Mouse (Mus musculus): ENCODE data around the gene Egfl8. TPM values are rescaled to one million over a fixed set of nuclear protein-coding genes. Genes with fewer than 3 reads are reported as not detected.

Gene Egfl8
- 1.6 and 2.3 TPM in 2 replicates for polyA plus RNA-seq (2014; fragmentation: Nextera tagmentation; extraction: Ambion mirVana)

DNA sequence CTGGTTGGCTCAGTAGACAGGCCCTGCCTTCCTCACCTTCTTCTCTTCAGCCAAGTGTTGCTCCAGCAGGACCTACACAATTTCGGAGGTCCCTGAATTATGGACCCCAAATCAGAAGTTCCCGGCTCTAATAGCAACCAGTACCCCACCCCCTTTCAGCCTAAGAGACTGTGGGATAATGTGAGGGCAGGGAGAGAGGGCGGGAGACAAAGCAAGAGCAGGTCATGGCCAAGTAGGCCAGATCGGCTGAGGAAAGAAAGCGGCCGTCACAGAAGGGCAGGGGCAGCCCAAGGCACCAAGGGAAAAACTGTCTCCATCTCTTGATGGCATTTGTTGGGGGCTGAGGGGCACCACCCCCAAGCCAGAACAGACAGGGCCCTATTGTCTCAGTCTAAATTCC is at the start of gene Egfl8:
Gene Egfl8, minus strand, starts transcription at position 101 of the 400 bp plus-strand sequence.
- Histone ChIP-seq H3K27ac (ENCODE audit: low read depth, low read length) (no peak within 1 kb of the TSS), H3K4me3 (ENCODE audit: low read depth, low read length) (no peak within 1 kb of the TSS), H3K4me1 (replicated peaks; ENCODE audit: control insufficient read depth, insufficient read depth, low read length) (no peaks in the 10 kb centered on the region), H3K36me3 (ENCODE audit: control insufficient read depth, insufficient read depth, low read length) (peaks cover 12% of the 10 kb centered on the region; the same call in 1 of the 2 replicates), H3K9ac (ENCODE audit: low read length) (no peak within 1 kb of the TSS), H3K9me3 (ENCODE audit: control insufficient read depth, low read length) (no peaks in the 10 kb centered on the region), H3K27me3 (ENCODE audit: control insufficient read depth, insufficient read depth, low read length) (no peaks in the 10 kb centered on the region), H3K4me2 (ENCODE audit: low read depth, low read length, severe bottlenecking) (no peak within 1 kb of the TSS)
- DNase-seq (ENCODE audit: low spot score), result no peak
- 64% methylated on average over 6 of the region's 6 CpGs for WGBS
- ATAC-seq (replicated peaks; ENCODE audit: low FRiP score), result no peak

DNA sequence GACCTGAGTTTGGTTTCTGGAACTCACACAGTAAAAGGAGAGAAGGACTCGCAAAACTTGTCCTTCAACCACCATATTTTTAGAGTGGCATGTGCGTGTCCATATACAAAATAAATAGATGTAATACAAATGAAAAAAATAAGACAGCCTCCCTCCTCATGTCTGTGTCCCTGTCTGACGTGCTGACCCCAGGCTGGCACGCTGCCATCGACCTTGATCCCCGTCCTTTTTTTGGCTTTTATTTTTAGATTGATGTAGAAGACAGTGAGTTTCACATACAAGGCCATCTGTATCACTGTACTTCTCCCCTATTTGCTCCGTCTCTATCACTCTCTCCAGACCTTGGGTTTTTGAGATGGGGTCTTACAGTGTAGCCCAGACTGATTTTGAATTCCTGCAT is 48.7 kb upstream of the Egfl8 start:
- Histone ChIP-seq H3K4me2 (ENCODE audit: low read depth, low read length, severe bottlenecking) (no peak overlapping the region), H3K9me3 (ENCODE audit: control insufficient read depth, low read length) (no peaks in the 10 kb centered on the region; the same call in 1 of the 2 replicates), H3K9ac (ENCODE audit: low read length) (no peak overlapping the region), H3K4me1 (replicated peaks; ENCODE audit: control insufficient read depth, insufficient read depth, low read length) (no peaks in the 10 kb centered on the region; the same call in 1 of the 2 replicates), H3K27ac (ENCODE audit: low read depth, low read length) (no peak overlapping the region), H3K27me3 (ENCODE audit: control insufficient read depth, insufficient read depth, low read length) (0 out of 2 replicates have a peak, but pooled peaks cover 2% of the 10 kb centered on the region), H3K4me3 (ENCODE audit: low read depth, low read length) (no peak overlapping the region), H3K36me3 (ENCODE audit: control insufficient read depth, insufficient read depth, low read length) (no peaks in the 10 kb centered on the region)
- WGBS, result 85% methylated on average over 7 of the region's 7 CpGs
- DNase-seq (ENCODE audit: low spot score) (no peak), ATAC-seq (replicated peaks; ENCODE audit: low FRiP score) (no peak)

DNA sequence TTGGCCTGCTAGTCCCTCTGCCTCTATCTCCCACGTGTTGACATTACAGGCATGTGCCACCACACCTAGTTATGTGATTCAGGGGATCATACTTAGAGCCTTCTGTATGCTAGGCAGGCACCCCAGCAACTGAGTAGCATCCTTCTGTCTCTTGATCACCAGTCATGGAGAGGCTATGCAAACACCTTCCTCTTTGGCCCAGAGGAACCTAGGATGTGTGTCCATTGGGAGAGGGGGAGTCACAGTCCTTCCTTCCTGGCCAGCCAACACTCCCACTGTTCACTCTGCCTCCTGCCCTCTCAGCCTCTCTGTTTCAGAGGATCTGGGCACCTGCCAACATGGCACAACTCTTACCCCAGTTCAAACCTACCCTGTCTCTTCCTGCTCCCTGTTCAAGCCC is 47.8 kb upstream of the Egfl8 start:
- Histone ChIP-seq H3K27ac (ENCODE audit: low read depth, low read length) (no peak overlapping the region), H3K4me3 (ENCODE audit: low read depth, low read length) (no peak overlapping the region), H3K4me2 (ENCODE audit: low read depth, low read length, severe bottlenecking) (no peak overlapping the region), H3K9ac (ENCODE audit: low read length) (no peak overlapping the region), H3K9me3 (ENCODE audit: control insufficient read depth, low read length) (no peaks in the 10 kb centered on the region; the same call in 1 of the 2 replicates), H3K36me3 (ENCODE audit: control insufficient read depth, insufficient read depth, low read length) (no peaks in the 10 kb centered on the region), H3K27me3 (ENCODE audit: control insufficient read depth, insufficient read depth, low read length) (0 out of 2 replicates have a peak, but pooled peaks cover 2% of the 10 kb centered on the region), H3K4me1 (replicated peaks; ENCODE audit: control insufficient read depth, insufficient read depth, low read length) (no peaks in the 10 kb centered on the region; the same call in 1 of the 2 replicates)
- ATAC-seq (replicated peaks; ENCODE audit: low FRiP score) (no peak), DNase-seq (ENCODE audit: low spot score) (no peak)
- WGBS, result 38% methylated on average over 1 of the region's 1 CpGs

DNA sequence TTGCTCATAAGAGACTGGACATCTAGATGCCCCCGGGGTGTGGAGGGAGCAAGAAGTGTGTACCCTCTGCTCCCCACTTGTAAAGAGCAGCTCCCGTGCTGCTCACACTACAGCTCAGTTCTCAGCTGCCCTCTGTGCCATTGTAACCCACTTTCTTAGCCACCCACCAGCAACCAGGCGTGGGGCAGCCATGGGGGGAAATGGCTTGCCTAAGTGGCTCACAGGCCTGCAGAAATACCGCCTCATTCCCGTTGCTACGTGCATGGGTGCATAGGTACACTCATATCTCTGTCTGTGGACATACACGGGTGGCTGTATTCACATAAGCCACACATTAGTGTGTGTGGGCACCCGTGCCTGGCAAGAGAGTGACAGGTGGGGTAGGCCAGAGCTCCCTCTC is 47.2 kb upstream of the Egfl8 start:
- H3K27me3 ChIP-seq (ENCODE audit: control insufficient read depth, insufficient read depth, low read length), result 0 out of 2 replicates have a peak, but pooled peaks cover 2% of the 10 kb centered on the region
- 78% methylated on average over 8 of the region's 8 CpGs for WGBS
- DNase-seq (ENCODE audit: low spot score), result no peak
- no peak overlapping the region for H3K27ac ChIP-seq (ENCODE audit: low read depth, low read length)
- no peaks in the 10 kb centered on the region for H3K36me3 ChIP-seq (ENCODE audit: control insufficient read depth, insufficient read depth, low read length)
- no peak overlapping the region for H3K9ac ChIP-seq (ENCODE audit: low read length)
- H3K4me1 ChIP-seq (replicated peaks; ENCODE audit: control insufficient read depth, insufficient read depth, low read length), result no peaks in the 10 kb centered on the region; the same call in 1 of the 2 replicates
- H3K4me2 ChIP-seq (ENCODE audit: low read depth, low read length, severe bottlenecking), result no peak overlapping the region
- H3K9me3 ChIP-seq (ENCODE audit: control insufficient read depth, low read length), result no peaks in the 10 kb centered on the region; the same call in 1 of the 2 replicates
- ATAC-seq (replicated peaks; ENCODE audit: low FRiP score), result no peak
- H3K4me3 ChIP-seq (ENCODE audit: low read depth, low read length), result no peak overlapping the region

DNA sequence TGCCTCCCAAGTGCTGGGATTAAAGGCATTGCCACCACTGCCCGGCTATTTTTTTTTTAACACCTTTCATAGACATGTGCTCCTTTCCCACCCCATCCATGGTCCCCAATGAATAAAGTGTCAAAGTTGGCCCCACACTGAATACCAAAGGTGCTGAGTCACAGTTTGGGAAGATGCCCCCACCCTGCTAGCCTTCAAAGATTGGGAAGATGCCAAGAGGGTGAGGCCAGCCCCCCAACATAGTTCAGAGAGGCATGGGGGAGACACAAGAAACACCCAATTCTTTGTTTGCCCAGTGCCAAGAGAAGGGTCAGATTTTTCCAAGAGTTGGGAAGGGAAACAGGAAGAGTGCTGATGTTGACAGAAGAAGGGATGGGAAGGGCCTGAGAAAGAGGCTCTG is 46.7 kb upstream of the Egfl8 start:
- Histone ChIP-seq H3K9ac (ENCODE audit: low read length) (no peak overlapping the region), H3K4me2 (ENCODE audit: low read depth, low read length, severe bottlenecking) (no peak overlapping the region), H3K4me1 (replicated peaks; ENCODE audit: control insufficient read depth, insufficient read depth, low read length) (no peaks in the 10 kb centered on the region; the same call in 1 of the 2 replicates), H3K4me3 (ENCODE audit: low read depth, low read length) (no peak overlapping the region), H3K27ac (ENCODE audit: low read depth, low read length) (no peak overlapping the region), H3K36me3 (ENCODE audit: control insufficient read depth, insufficient read depth, low read length) (no peaks in the 10 kb centered on the region), H3K9me3 (ENCODE audit: control insufficient read depth, low read length) (no peaks in the 10 kb centered on the region), H3K27me3 (ENCODE audit: control insufficient read depth, insufficient read depth, low read length) (0 out of 2 replicates have a peak, but pooled peaks cover 2% of the 10 kb centered on the region)
- DNase-seq (ENCODE audit: low spot score) (no peak), ATAC-seq (replicated peaks; ENCODE audit: low FRiP score) (no peak)
- 74% methylated on average over 1 of the region's 1 CpGs for WGBS

DNA sequence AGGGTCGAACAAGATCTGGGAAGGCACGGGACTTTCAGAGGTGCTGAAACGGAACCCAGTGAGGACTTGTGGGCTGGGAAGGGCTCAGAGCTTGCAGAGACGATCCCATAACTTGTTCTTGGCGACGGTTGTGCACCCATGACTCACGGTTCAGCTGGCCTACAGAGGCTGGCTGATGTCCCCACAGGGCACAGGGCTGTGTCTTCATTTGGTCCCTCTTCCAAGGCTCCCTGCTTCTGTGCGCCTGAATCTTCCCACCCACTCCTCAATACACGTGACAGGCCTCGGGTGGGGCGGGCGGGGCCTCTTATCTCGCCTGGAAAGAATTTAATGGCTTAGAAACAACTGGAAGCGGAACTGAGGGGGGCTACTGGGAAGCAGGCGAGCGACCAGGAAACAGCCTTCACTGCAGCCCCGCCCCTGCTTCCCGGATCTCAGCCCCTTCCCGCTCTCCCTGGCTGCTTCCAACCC is 45.4 kb upstream of the Egfl8 start:
- H3K4me3 ChIP-seq (ENCODE audit: low read depth, low read length), result no peak overlapping the region
- 13% methylated on average over 19 of the region's 19 CpGs for WGBS
- no peak overlapping the region for H3K9ac ChIP-seq (ENCODE audit: low read length)
- H3K9me3 ChIP-seq (ENCODE audit: control insufficient read depth, low read length), result no peaks in the 10 kb centered on the region
- no peak overlapping the region for H3K27ac ChIP-seq (ENCODE audit: low read depth, low read length)
- H3K36me3 ChIP-seq (ENCODE audit: control insufficient read depth, insufficient read depth, low read length), result no peaks in the 10 kb centered on the region
- H3K4me1 ChIP-seq (replicated peaks; ENCODE audit: control insufficient read depth, insufficient read depth, low read length), result peaks cover 3% of the 10 kb centered on the region; the same call in 1 of the 2 replicates
- no peak for ATAC-seq (replicated peaks; ENCODE audit: low FRiP score)
- H3K4me2 ChIP-seq (ENCODE audit: low read depth, low read length, severe bottlenecking), result peak overlapping the region; percentile 15; the same call in 1 of the 2 replicates
- DNase-seq (ENCODE audit: low spot score), result peak; percentile 54
- H3K27me3 ChIP-seq (ENCODE audit: control insufficient read depth, insufficient read depth, low read length), result 0 out of 2 replicates have a peak, but pooled peaks cover 2% of the 10 kb centered on the region

DNA sequence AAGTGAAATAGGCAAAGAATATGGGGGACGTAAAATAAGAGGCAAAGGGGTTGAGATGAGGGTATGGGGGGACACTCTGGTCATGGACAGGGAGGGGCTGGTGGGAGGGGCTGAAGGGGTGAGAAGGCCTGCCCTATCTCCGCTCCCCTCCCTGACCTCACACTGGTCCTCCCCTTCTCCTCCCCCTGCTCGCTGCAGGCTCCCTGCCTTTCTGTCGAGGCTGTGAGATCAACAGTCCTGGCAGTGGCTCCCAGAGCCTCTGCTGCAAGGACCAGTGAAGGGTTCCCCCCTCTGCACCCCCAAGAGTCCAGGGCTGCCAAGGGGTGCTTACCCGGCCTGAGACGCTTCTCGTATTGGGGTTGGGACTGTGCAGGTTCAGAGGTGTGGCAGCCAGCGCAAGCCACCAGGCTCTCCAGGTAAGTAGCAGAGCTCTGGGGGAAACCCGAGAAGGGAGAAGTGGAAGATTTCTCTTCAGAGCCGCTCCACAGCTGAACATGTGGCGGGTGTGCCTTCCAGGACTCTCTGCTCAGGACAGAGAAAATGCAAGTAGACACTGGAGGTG is 44.6 kb upstream of the Egfl8 start:
- H3K27me3 ChIP-seq (ENCODE audit: control insufficient read depth, insufficient read depth, low read length), result 0 out of 2 replicates have a peak, but pooled peaks cover 2% of the 10 kb centered on the region
- no peak overlapping the region for H3K4me3 ChIP-seq (ENCODE audit: low read depth, low read length)
- ATAC-seq (replicated peaks; ENCODE audit: low FRiP score) (no peak), DNase-seq (ENCODE audit: low spot score) (no peak)
- peaks cover 3% of the 10 kb centered on the region; the same call in 1 of the 2 replicates for H3K4me1 ChIP-seq (replicated peaks; ENCODE audit: control insufficient read depth, insufficient read depth, low read length)
- no peak overlapping the region for H3K27ac ChIP-seq (ENCODE audit: low read depth, low read length)
- no peak overlapping the region for H3K9ac ChIP-seq (ENCODE audit: low read length)
- no peak overlapping the region for H3K4me2 ChIP-seq (ENCODE audit: low read depth, low read length, severe bottlenecking)
- WGBS, result 39% methylated on average over 10 of the region's 11 CpGs
- no peaks in the 10 kb centered on the region for H3K9me3 ChIP-seq (ENCODE audit: control insufficient read depth, low read length)
- H3K36me3 ChIP-seq (ENCODE audit: control insufficient read depth, insufficient read depth, low read length), result no peaks in the 10 kb centered on the region

DNA sequence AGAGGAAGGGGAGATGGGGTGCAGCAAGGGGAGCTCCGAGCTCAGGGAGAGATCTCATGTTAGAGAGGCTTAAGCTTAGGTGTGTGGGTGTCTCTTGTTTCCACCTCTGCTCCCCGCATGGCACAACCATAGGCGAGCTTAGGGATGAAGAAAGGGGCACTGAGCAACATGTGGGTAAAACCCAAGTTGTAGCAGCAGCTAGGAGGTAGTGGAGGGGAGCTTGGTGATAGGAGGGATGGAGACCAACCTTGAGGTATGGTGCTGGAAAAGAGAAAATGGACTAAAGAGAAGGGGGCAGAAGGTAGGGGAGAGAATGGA is 44.1 kb upstream of the Egfl8 start:
- Histone ChIP-seq H3K9me3 (ENCODE audit: control insufficient read depth, low read length) (no peaks in the 10 kb centered on the region), H3K27ac (ENCODE audit: low read depth, low read length) (no peak overlapping the region), H3K9ac (ENCODE audit: low read length) (no peak overlapping the region), H3K4me2 (ENCODE audit: low read depth, low read length, severe bottlenecking) (no peak overlapping the region), H3K36me3 (ENCODE audit: control insufficient read depth, insufficient read depth, low read length) (no peaks in the 10 kb centered on the region), H3K27me3 (ENCODE audit: control insufficient read depth, insufficient read depth, low read length) (0 out of 2 replicates have a peak, but pooled peaks cover 2% of the 10 kb centered on the region), H3K4me3 (ENCODE audit: low read depth, low read length) (no peak overlapping the region), H3K4me1 (replicated peaks; ENCODE audit: control insufficient read depth, insufficient read depth, low read length) (peaks cover 3% of the 10 kb centered on the region; the same call in 1 of the 2 replicates)
- DNase-seq (ENCODE audit: low spot score) (no peak), ATAC-seq (replicated peaks; ENCODE audit: low FRiP score) (no peak)
- WGBS, result 67% methylated on average over 3 of the region's 3 CpGs

All from forebrain, embryonic 11.5 days (tissue).